Mouse (Mus musculus) layer of hippocampus, adult 9-10 months (tissue): ENCODE measurements at regions not wholly inside any gene's neighbourhood (a gene's known extent, or its start where the extent isn't known, plus 50 kb on each side); places are given as distances from the start of the nearest gene placed in this dataset.

Experiments
- DNase-seq: peaks from one replicate; pipeline ENCODE4 v3.0.0; 2022; ENCODE audit warnings: low spot score

GRCm38 (mm10) chr9:73319704-73320307, 206.6 kb downstream of the Rsl24d1 start:
- no peak for DNase-seq

- DNase-seq, result no peak
Observed at GRCm38 (mm10) chr9:73331066-73331465, 217.8 kb downstream of the Rsl24d1 start.

GRCm38 (mm10) chr9:73336039-73336438, 222.8 kb downstream of the Rsl24d1 start:
- DNase-seq, result no peak

GRCm38 (mm10) chr9:73337045-73337740, 224.0 kb downstream of the Rsl24d1 start:
- no peak for DNase-seq

- DNase-seq, result no peak
Observed at GRCm38 (mm10) chr9:73355876-73356275, 242.7 kb downstream of the Rsl24d1 start.

GRCm38 (mm10) chr9:73358968-73359367, 245.7 kb downstream of the Rsl24d1 start:
- no peak for DNase-seq

- DNase-seq, result no peak
Observed at GRCm38 (mm10) chr9:73380768-73381167, 267.5 kb downstream of the Rsl24d1 start.

GRCm38 (mm10) chr9:73392036-73392435, 278.8 kb downstream of the Rsl24d1 start:
- DNase-seq, result no peak

GRCm38 (mm10) chr9:73413367-73413930, 300.2 kb downstream of the Rsl24d1 start:
- DNase-seq, result no peak

- DNase-seq, result no peak
Observed at GRCm38 (mm10) chr9:73416084-73416777, 303.0 kb downstream of the Rsl24d1 start.
